Mouse (Mus musculus) limb, embryonic 13.5 days (tissue): ENCODE data around the gene Klhl33. TPM values are rescaled to one million over a fixed set of nuclear protein-coding genes. Genes with fewer than 3 reads are reported as not detected.
"Not testable (repeated sequence)": the region's sequence is repeated elsewhere in the genome, so short reads cannot be mapped to it uniquely, and the experiment has no call there.

Experiments
- ATAC-seq: fragments of 200-750 bp; cut with Nextera tagmentation; 2 replicates; pipeline ENCODE4 v1.8.0; 2017; ENCODE audit warnings: low read depth, moderate number of reproducible peaks, moderate TSS enrichment; ENCODE audit not compliant: low FRiP score
- H3K27ac ChIP-seq: fragments of 300-500 bp; sonication (generic); 2 replicates; pipeline ENCODE4 v1.5.1; 2015; ENCODE audit warnings: inconsistent platforms, mild to moderate bottlenecking, moderate library complexity
- H3K27me3 ChIP-seq: fragments of 300-500 bp; sonication (generic); 2 replicates; pipeline ENCODE4 v1.6.1; 2015; ENCODE audit warnings: mild to moderate bottlenecking, inconsistent platforms
- H3K36me3 ChIP-seq: fragments of 300-500 bp; sonication (generic); 2 replicates; pipeline ENCODE4 v1.6.1; 2015; ENCODE audit warnings: inconsistent platforms, mild to moderate bottlenecking, moderate library complexity
- H3K4me1 ChIP-seq: fragments of 300-500 bp; sonication (generic); 2 replicates; pipeline ENCODE4 v1.6.1; 2015; ENCODE audit warnings: inconsistent platforms
- H3K4me2 ChIP-seq: fragments of 300-500 bp; sonication (generic); replicated peaks from 2 replicates; pipeline ENCODE4 v1.6.1; 2015; ENCODE audit warnings: inconsistent platforms, mild to moderate bottlenecking, moderate library complexity
- H3K4me3 ChIP-seq: fragments of 300-500 bp; sonication (generic); 2 replicates; pipeline ENCODE4 v1.5.1; 2015; ENCODE audit warnings: moderate library complexity, mild to moderate bottlenecking, inconsistent platforms
- H3K9ac ChIP-seq: fragments of 300-500 bp; sonication (generic); 2 replicates; pipeline ENCODE4 v1.6.1; 2015; ENCODE audit warnings: mild to moderate bottlenecking, inconsistent platforms
- H3K9me3 ChIP-seq: fragments of 300-500 bp; sonication (generic); 2 replicates; pipeline ENCODE4 v1.6.1; 2016; ENCODE audit warnings: inconsistent platforms
- WGBS: fragments of 180-500 bp; shearing (Covaris S2); methylation state at CpG from one replicate; pipeline ENCODE4 v1.1.7; 2015; 5-methylcytosine and 5-hydroxymethylcytosine counted together
- polyA plus RNA-seq: library from polyadenylated mRNA; unstranded; fragments of >200 nt; fragmentation: Nextera tagmentation; extraction: Ambion mirVana; gene quantifications from 2 replicates; pipeline ENCODE4 v1.2.1, GENCODE M21; 2015

The Klhl33 gene
- polyA plus RNA-seq, 1 experiment from 2014 or later: 0.08 TPM

GRCm38 (mm10) chr14:50869889-50870804 is 27.2 kb downstream of the Klhl33 start, which contains the start of gene Tep1:
Gene Tep1, minus strand, starts transcription at chr14:50870560.
- Histone ChIP-seq H3K9me3 (no peaks in the 10 kb centered on the region), H3K9ac (peak within 1 kb of the TSS; percentile 69), H3K27me3 (no peaks in the 10 kb centered on the region), H3K4me2 (peak within 1 kb of the TSS; percentile 77), H3K36me3 (no peaks in the 10 kb centered on the region), H3K27ac (peak within 1 kb of the TSS; percentile 79), H3K4me3 (peak within 1 kb of the TSS; percentile 56), H3K4me1 (0 out of 2 replicates have a peak, but pooled peaks cover 5% of the 10 kb centered on the region)
- peak; percentile 89 for ATAC-seq
- 7% methylated on average over 32 of the region's 32 CpGs for WGBS

- Histone ChIP-seq H3K4me2 (no peak overlapping the region), H3K27ac (no peak overlapping the region), H3K27me3 (no peaks in the 10 kb centered on the region), H3K36me3 (no peaks in the 10 kb centered on the region), H3K4me1 (0 out of 2 replicates have a peak, but pooled peaks cover 5% of the 10 kb centered on the region), H3K4me3 (no peak overlapping the region), H3K9ac (no peak overlapping the region), H3K9me3 (no peaks in the 10 kb centered on the region)
- ATAC-seq: no peak
- 84% methylated on average over 5 of the region's 5 CpGs for WGBS
These were observed 28.7 kb downstream of the Klhl33 start for GRCm38 (mm10) chr14:50868656-50869055.

GRCm38 (mm10) chr14:50868211-50868610 is 29.1 kb downstream of the Klhl33 start:
- H3K9me3 ChIP-seq: no peaks in the 10 kb centered on the region
- no peaks in the 10 kb centered on the region for H3K36me3 ChIP-seq
- 0 out of 2 replicates have a peak, but pooled peaks cover 5% of the 10 kb centered on the region for H3K4me1 ChIP-seq
- H3K27ac ChIP-seq: no peak overlapping the region
- WGBS: 76% methylated on average over 4 of the region's 4 CpGs
- H3K4me3 ChIP-seq: no peak overlapping the region
- no peak overlapping the region for H3K4me2 ChIP-seq
- no peaks in the 10 kb centered on the region for H3K27me3 ChIP-seq
- ATAC-seq: no peak
- no peak overlapping the region for H3K9ac ChIP-seq

GRCm38 (mm10) chr14:50866966-50867365 is 30.3 kb downstream of the Klhl33 start:
- no peak overlapping the region for H3K9ac ChIP-seq
- ATAC-seq: no peak
- H3K4me1 ChIP-seq: 0 out of 2 replicates have a peak, but pooled peaks cover 5% of the 10 kb centered on the region
- peaks cover 7% of the 10 kb centered on the region; the same call in 1 of the 2 replicates for H3K36me3 ChIP-seq
- 92% methylated on average over 3 of the region's 3 CpGs for WGBS
- H3K4me2 ChIP-seq: no peak overlapping the region
- H3K9me3 ChIP-seq: no peaks in the 10 kb centered on the region
- no peak overlapping the region for H3K27ac ChIP-seq
- H3K4me3 ChIP-seq: no peak overlapping the region
- no peaks in the 10 kb centered on the region for H3K27me3 ChIP-seq

GRCm38 (mm10) chr14:50865005-50865404 is 32.3 kb downstream of the Klhl33 start:
- not testable (repeated sequence) for H3K27me3 ChIP-seq, H3K9ac ChIP-seq, H3K4me3 ChIP-seq, H3K4me1 ChIP-seq, ATAC-seq, H3K9me3 ChIP-seq, H3K27ac ChIP-seq, H3K4me2 ChIP-seq
- H3K36me3 ChIP-seq: peaks cover 18% of the 10 kb centered on the region

- no peak overlapping the region for H3K4me3 ChIP-seq
- H3K27ac ChIP-seq: no peak overlapping the region
- H3K9ac ChIP-seq: no peak overlapping the region
- no peak for ATAC-seq
- no peak overlapping the region for H3K4me2 ChIP-seq
- no peaks in the 10 kb centered on the region for H3K4me1 ChIP-seq
- H3K27me3 ChIP-seq: no peaks in the 10 kb centered on the region
- H3K36me3 ChIP-seq: peaks cover 25% of the 10 kb centered on the region
- 92% methylated on average over 10 of the region's 10 CpGs for WGBS
- H3K9me3 ChIP-seq: no peaks in the 10 kb centered on the region
These were observed 34.7 kb downstream of the Klhl33 start for GRCm38 (mm10) chr14:50862641-50863040.

GRCm38 (mm10) chr14:50855788-50856187 is 41.5 kb downstream of the Klhl33 start:
- H3K36me3 ChIP-seq: peaks cover 36% of the 10 kb centered on the region
- H3K4me3 ChIP-seq: no peak overlapping the region
- H3K9ac ChIP-seq: no peak overlapping the region
- ATAC-seq: no peak
- WGBS: 86% methylated on average over 5 of the region's 5 CpGs
- H3K9me3 ChIP-seq: no peaks in the 10 kb centered on the region
- H3K4me2 ChIP-seq: no peak overlapping the region
- H3K27me3 ChIP-seq: no peaks in the 10 kb centered on the region
- H3K27ac ChIP-seq: no peak overlapping the region
- H3K4me1 ChIP-seq: no peaks in the 10 kb centered on the region

Other genes starting within 250 kb of the Klhl33 start
- not detected in 2 replicates for gene Olfr747, start 204.3 kb downstream of the Klhl33 start, polyA plus RNA-seq
- not detected in 2 replicates for gene Olfr748, start 190.1 kb downstream of the Klhl33 start, polyA plus RNA-seq
- not detected in 2 replicates for gene Olfr749, start 152.4 kb downstream of the Klhl33 start, polyA plus RNA-seq
- gene Ttc5, start 112.0 kb downstream of the Klhl33 start, polyA plus RNA-seq: 87.1 and 88.5 TPM in 2 replicates
- not detected in 2 replicates for gene Ccnb1ip1, start 89.8 kb downstream of the Klhl33 start, polyA plus RNA-seq
- 67.9 and 69.9 TPM in 2 replicates for gene Parp2, start 89.7 kb downstream of the Klhl33 start, polyA plus RNA-seq
- 3.5 and 5.7 TPM in 2 replicates for gene Tep1, start 26.9 kb downstream of the Klhl33 start, polyA plus RNA-seq
- gene Osgep, start 27.4 kb upstream of the Klhl33 start, polyA plus RNA-seq: 177 and 184 TPM in 2 replicates
- 286 and 290 TPM in 2 replicates for gene Apex1, start 27.5 kb upstream of the Klhl33 start, polyA plus RNA-seq
- gene Pip4p1, start 33.3 kb upstream of the Klhl33 start, polyA plus RNA-seq: 46.8 and 47.4 TPM in 2 replicates
- gene Pnp, start 33.6 kb upstream of the Klhl33 start, polyA plus RNA-seq: 51.6 and 56.9 TPM in 2 replicates
- gene Gm49342, start 47.0 kb upstream of the Klhl33 start, polyA plus RNA-seq: not detected in 2 replicates
- 0.37 and 0.42 TPM in 2 replicates for gene Pnp2, start 58.5 kb upstream of the Klhl33 start, polyA plus RNA-seq
- 0.17 TPM in 1 of 2 replicates, not detected in the other for gene Rnase10, start 110.2 kb upstream of the Klhl33 start, polyA plus RNA-seq
- gene Rnase9, start 144.4 kb upstream of the Klhl33 start, polyA plus RNA-seq: not detected in 2 replicates
- not detected in 2 replicates for gene Rnase11, start 152.7 kb upstream of the Klhl33 start, polyA plus RNA-seq
- gene Rnase12, start 160.2 kb upstream of the Klhl33 start, polyA plus RNA-seq: not detected in 2 replicates
- gene Olfr750, start 176.9 kb upstream of the Klhl33 start, polyA plus RNA-seq: 0.03 TPM in 1 of 2 replicates, not detected in the other
- gene Rnase4, start 193.6 kb upstream of the Klhl33 start, polyA plus RNA-seq: 30.2 and 31.4 TPM in 2 replicates
- 6.7 and 7.6 TPM in 2 replicates for gene Ang, start 193.6 kb upstream of the Klhl33 start, polyA plus RNA-seq
- not detected in 2 replicates for gene Eddm3b, start 216.9 kb upstream of the Klhl33 start, polyA plus RNA-seq
- 0.97 and 1.2 TPM in 2 replicates for gene Rnase6, start 226.4 kb upstream of the Klhl33 start, polyA plus RNA-seq
- gene Rnase1, start 249.3 kb upstream of the Klhl33 start, polyA plus RNA-seq: 0.14 TPM in 1 of 2 replicates, not detected in the other